Comparison of ENCODE assay signal across 11 mouse cellular contexts in the genomic region with DNA sequence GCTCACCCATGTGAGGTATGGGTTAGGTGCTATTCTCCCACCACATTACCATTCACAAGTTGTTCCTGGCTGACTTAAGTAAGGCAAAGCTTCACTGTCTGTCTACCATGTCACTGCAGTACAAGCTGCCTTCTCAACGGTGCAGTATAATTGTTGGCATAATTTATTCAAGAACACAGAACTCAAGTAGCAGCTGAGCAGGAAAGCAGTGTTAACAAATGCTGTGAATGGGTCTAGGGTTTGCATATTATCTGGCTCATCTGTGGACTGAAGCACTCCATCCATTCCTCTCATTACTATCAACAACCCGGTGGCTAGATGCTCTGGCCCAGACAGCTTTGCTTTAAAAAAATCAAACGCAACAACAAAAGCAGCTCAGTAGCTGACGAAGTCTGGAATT.
"Had no signal": no experiment of that assay in that cellular context is flagged by ENCODE, and none has a peak within 500 bp of the region (broad histone marks: within the 10 kb centered on the region; RNA-seq: fewer than 3 reads in every experiment).

No protein-coding gene starts in this region.

- H3K9me3 ChIP-seq: limb, embryonic 13.5 days had no signal

- H3K9ac ChIP-seq: limb, embryonic 13.5 days; liver, embryonic 14.5 days had no signal

- H3K4me3 ChIP-seq: limb, embryonic 13.5 days had no signal

- H3K27ac ChIP-seq: kidney, postnatal 0 days; limb, embryonic 13.5 days; liver, embryonic 14.5 days had no signal

- H3K27me3 ChIP-seq: limb, embryonic 13.5 days had no signal

- H3K4me2 ChIP-seq: limb, embryonic 13.5 days had no signal

- DNase-seq: kidney, adult 9 months; kidney, postnatal 36 days; left cerebral cortex, postnatal 4 days; lung, adult 18-20 months; midbrain, embryonic 14.5 days; right cerebral cortex, adult 18-20 months; right cerebral cortex, postnatal 25 days; thymus, postnatal 36 days had no signal
